Mouse (Mus musculus) megakaryocyte, embryonic 14.5 days (primary cell): ENCODE measurements around the gene Ssh2. TPM values are rescaled to one million over a fixed set of nuclear protein-coding genes. Genes with fewer than 3 reads are reported as not detected.

Experiments used
- H3K27me3 ChIP-seq: replicated peaks from 2 replicates; pipeline ENCODE3; 2012; ENCODE audit warnings: inconsistent platforms
- H3K36me3 ChIP-seq: replicated peaks from 2 replicates; pipeline ENCODE3; 2012; ENCODE audit warnings: low read length, inconsistent platforms, mixed read lengths
- H3K4me1 ChIP-seq: 2 replicates; pipeline ENCODE4 v1.6.1; 2012; ENCODE audit warnings: inconsistent platforms
- H3K4me3 ChIP-seq: replicated peaks from 2 replicates; pipeline ENCODE3; 2012; ENCODE audit warnings: moderate library complexity, mild to moderate bottlenecking, inconsistent platforms
- H3K9me3 ChIP-seq: 2 replicates; pipeline ENCODE4 v1.6.1; 2012; ENCODE audit warnings: inconsistent platforms
- FLI1 ChIP-seq: IDR thresholded peaks from 2 replicates; pipeline ENCODE4 v1.6.1; 2012; ENCODE audit warnings: low read length, inconsistent platforms, mixed read lengths
- GATA1 ChIP-seq: IDR thresholded peaks from 3 replicates; pipeline ENCODE4 v1.6.1; 2012; ENCODE audit warnings: mixed read lengths, low read length, inconsistent platforms, borderline replicate concordance
- polyA plus RNA-seq: library from polyadenylated mRNA; stranded (reverse); fragments of >175 nt; gene quantifications from 2 replicates; pipeline ENCODE4 v1.2.3, GENCODE M21; 2012; ENCODE audit warnings: low replicate concordance; ENCODE audit not compliant: insufficient read depth

Ssh2 gene
- polyA plus RNA-seq, 1 experiment = 12.1 TPM

- TF ChIP-seq GATA1 = no peak
- Histone ChIP-seq H3K9me3 (no peaks in the 10 kb centered on the region), H3K4me3 (no peak overlapping the region), H3K27me3 (no peaks in the 10 kb centered on the region), H3K36me3 (peaks cover 53% of the 10 kb centered on the region), H3K4me1 (peaks cover 5% of the 10 kb centered on the region)
These were observed 220.9 kb downstream of the Ssh2 start for GRCm38 (mm10) chr11:77437026-77437425.

- TF ChIP-seq FLI1 (no peak), GATA1 (no peak)
- H3K4me3 ChIP-seq = no peak overlapping the region
- H3K9me3 ChIP-seq = no peaks in the 10 kb centered on the region
- H3K36me3 ChIP-seq = peaks cover 74% of the 10 kb centered on the region
- peaks cover 27% of the 10 kb centered on the region for H3K4me1 ChIP-seq
- H3K27me3 ChIP-seq = no peaks in the 10 kb centered on the region
These were observed 224.0 kb downstream of the Ssh2 start for GRCm38 (mm10) chr11:77440081-77440480.

GRCm38 (mm10) chr11:77441020-77441419 is 224.9 kb downstream of the Ssh2 start:
- Histone ChIP-seq H3K27me3 (no peaks in the 10 kb centered on the region), H3K36me3 (peaks cover 82% of the 10 kb centered on the region), H3K4me1 (peaks cover 36% of the 10 kb centered on the region), H3K9me3 (no peaks in the 10 kb centered on the region), H3K4me3 (no peak overlapping the region)
- no peak for TF ChIP-seq FLI1
- TF ChIP-seq GATA1 = no peak

- H3K36me3 ChIP-seq = peaks cover 90% of the 10 kb centered on the region
- TF ChIP-seq FLI1 = no peak
- no peak for TF ChIP-seq GATA1
- H3K4me3 ChIP-seq = peak overlapping the region; percentile 34
- peaks cover 50% of the 10 kb centered on the region for H3K4me1 ChIP-seq
- no peaks in the 10 kb centered on the region for H3K9me3 ChIP-seq
- H3K27me3 ChIP-seq = no peaks in the 10 kb centered on the region
These were observed 226.4 kb downstream of the Ssh2 start for GRCm38 (mm10) chr11:77442186-77443170.

GRCm38 (mm10) chr11:77444939-77445338 is 228.9 kb downstream of the Ssh2 start:
- H3K4me3 ChIP-seq = no peak overlapping the region
- no peaks in the 10 kb centered on the region for H3K27me3 ChIP-seq
- peaks cover 50% of the 10 kb centered on the region for H3K4me1 ChIP-seq
- TF ChIP-seq FLI1 (no peak), GATA1 (no peak)
- H3K9me3 ChIP-seq = no peaks in the 10 kb centered on the region
- peaks cover 81% of the 10 kb centered on the region for H3K36me3 ChIP-seq

DNA sequence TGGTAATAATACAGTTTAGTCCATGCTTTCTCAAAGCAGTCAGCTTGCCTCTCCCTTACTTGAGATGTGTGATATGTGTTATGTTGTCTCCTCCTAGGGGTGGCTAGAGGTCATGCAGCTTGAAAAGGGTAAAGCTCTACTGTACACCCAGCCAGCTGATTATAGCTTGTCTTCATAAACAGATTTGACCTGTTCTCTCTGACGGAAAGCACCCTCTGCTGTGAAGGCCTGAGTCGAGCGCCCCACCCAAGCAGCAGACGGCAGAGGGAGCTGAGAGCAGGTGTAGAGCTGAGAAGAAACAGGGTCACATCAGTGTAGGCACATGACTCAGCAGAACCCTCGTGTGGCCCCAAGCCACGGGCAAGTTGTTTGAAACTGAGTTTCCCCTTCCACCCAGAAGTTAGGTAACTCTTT is 230.5 kb downstream of the Ssh2 start:
- H3K27me3 ChIP-seq = no peaks in the 10 kb centered on the region
- peaks cover 50% of the 10 kb centered on the region for H3K4me1 ChIP-seq
- peak overlapping the region; percentile 76 for H3K4me3 ChIP-seq
- no peaks in the 10 kb centered on the region for H3K9me3 ChIP-seq
- no peak for TF ChIP-seq FLI1
- H3K36me3 ChIP-seq = peaks cover 81% of the 10 kb centered on the region

DNA sequence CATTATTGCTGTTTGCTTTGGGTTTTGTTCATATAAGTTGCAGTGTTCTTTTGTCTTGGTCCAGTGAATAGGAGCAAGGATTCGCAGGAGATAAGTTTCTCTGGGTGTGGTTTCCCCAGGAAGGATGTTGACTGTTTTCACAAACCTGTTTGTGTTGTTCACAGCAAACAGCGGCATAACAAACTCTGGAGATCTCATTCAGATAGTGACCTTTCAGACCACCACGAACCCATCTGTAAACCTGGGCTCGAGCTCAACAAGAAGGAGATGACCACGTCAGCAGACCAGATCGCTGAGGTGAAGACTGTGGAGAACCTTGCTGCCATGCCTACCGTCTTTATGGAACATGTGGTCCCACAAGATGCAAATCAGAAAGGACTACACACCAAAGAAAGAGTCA is 233.1 kb downstream of the Ssh2 start:
- TF ChIP-seq FLI1 (no peak), GATA1 (no peak)

GRCm38 (mm10) chr11:77451670-77452069 is 235.6 kb downstream of the Ssh2 start:
- Histone ChIP-seq H3K4me3 (no peak overlapping the region), H3K4me1 (peaks cover 8% of the 10 kb centered on the region), H3K9me3 (no peaks in the 10 kb centered on the region), H3K27me3 (no peaks in the 10 kb centered on the region), H3K36me3 (peaks cover 85% of the 10 kb centered on the region)
- no peak for TF ChIP-seq FLI1
- TF ChIP-seq GATA1 = no peak

More for the DNA sequence above, 233.1 kb downstream of the Ssh2 start:
- Histone ChIP-seq H3K4me3 (no peak overlapping the region), H3K36me3 (peaks cover 85% of the 10 kb centered on the region), H3K4me1 (peaks cover 32% of the 10 kb centered on the region), H3K9me3 (no peaks in the 10 kb centered on the region), H3K27me3 (no peaks in the 10 kb centered on the region)

- no peaks in the 10 kb centered on the region for H3K9me3 ChIP-seq
- TF ChIP-seq FLI1 = no peak
- TF ChIP-seq GATA1 = no peak
- peaks cover 92% of the 10 kb centered on the region for H3K36me3 ChIP-seq
- H3K27me3 ChIP-seq = no peaks in the 10 kb centered on the region
- H3K4me1 ChIP-seq = peaks cover 3% of the 10 kb centered on the region; the same call in 1 of the 2 replicates
- H3K4me3 ChIP-seq = no peak overlapping the region
These were observed 237.3 kb downstream of the Ssh2 start for GRCm38 (mm10) chr11:77453388-77453787.

DNA sequence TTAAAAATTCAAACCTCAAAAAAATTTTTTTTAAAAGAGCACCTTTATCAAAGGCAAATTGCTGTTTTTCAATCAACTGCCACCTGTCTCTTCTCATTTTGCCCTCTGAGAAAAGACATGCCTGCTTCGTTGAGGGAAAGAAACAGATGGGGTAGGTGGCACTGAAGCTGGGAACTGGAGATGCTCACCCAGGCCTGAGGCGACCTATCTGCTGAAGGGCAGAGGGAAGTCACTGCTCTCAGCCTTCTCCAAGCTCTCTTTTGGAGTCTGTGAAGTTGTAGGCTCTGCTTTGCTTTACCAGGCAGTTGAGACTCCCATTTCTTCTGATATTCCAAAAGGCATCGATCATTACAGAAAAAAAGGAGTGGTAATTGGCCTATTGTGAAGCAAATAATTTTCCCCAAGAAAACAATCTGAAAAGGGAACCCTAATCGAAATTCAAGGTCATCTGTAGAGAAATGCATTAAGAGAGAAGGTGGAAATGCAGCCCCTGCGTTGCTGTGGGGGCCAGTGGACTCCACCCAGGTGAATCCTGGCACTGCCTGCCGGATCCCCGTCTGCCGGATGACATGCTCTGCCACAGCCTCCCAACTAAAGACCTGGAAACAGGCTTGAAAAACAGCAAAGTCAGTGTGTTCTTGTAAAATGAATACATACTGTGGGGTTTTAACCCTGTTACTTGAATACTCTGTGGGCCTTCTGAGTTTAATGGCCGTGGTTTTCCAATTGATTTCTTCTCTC is 239.9 kb downstream of the Ssh2 start:
- Histone ChIP-seq H3K4me3 (no peak overlapping the region), H3K9me3 (no peaks in the 10 kb centered on the region), H3K4me1 (peaks cover 5% of the 10 kb centered on the region), H3K27me3 (peaks cover 4% of the 10 kb centered on the region), H3K36me3 (peaks cover 73% of the 10 kb centered on the region)
- no peak for TF ChIP-seq GATA1
- TF ChIP-seq FLI1 = no peak
